Mouse (Mus musculus) midbrain, embryonic 13.5 days (tissue): ENCODE results near the gene Bzw2. TPM values are rescaled to one million over a fixed set of nuclear protein-coding genes. Genes with fewer than 3 reads are reported as not detected.
A peak's percentile ranks its signal among the peaks of the same experiment; 100 is the strongest.
"Not testable (repeated sequence)": the region's sequence is repeated elsewhere in the genome, so short reads cannot be mapped to it uniquely, and the experiment has no call there.

ENCODE experiments used
- ATAC-seq: fragments of 200-750 bp; cut with Nextera tagmentation; 2 replicates; pipeline ENCODE4 v1.8.0; 2017; ENCODE audit warnings: mild to moderate bottlenecking, moderate TSS enrichment, moderate library complexity
- H3K27ac ChIP-seq: fragments of 300-500 bp; sonication (generic); 2 replicates; pipeline ENCODE4 v1.5.1; 2015; ENCODE audit warnings: inconsistent platforms, mild to moderate bottlenecking, moderate library complexity
- H3K27me3 ChIP-seq: fragments of 300-500 bp; sonication (generic); 2 replicates; pipeline ENCODE4 v1.6.1; 2015; ENCODE audit warnings: mild to moderate bottlenecking, inconsistent platforms
- H3K36me3 ChIP-seq: fragments of 300-500 bp; sonication (generic); 2 replicates; pipeline ENCODE4 v1.6.1; 2015; ENCODE audit warnings: mild to moderate bottlenecking, inconsistent platforms
- H3K4me1 ChIP-seq: fragments of 300-500 bp; sonication (generic); replicated peaks from 2 replicates; pipeline ENCODE4 v1.6.1; 2015; ENCODE audit warnings: inconsistent platforms
- H3K4me2 ChIP-seq: fragments of 300-500 bp; sonication (generic); replicated peaks from 2 replicates; pipeline ENCODE4 v1.6.1; 2015; ENCODE audit warnings: moderate library complexity, mild to moderate bottlenecking, inconsistent platforms
- H3K4me3 ChIP-seq: fragments of 300-500 bp; sonication (generic); replicated peaks from 2 replicates; pipeline ENCODE4 v1.5.1; 2015; ENCODE audit warnings: mild to moderate bottlenecking, inconsistent platforms
- H3K9ac ChIP-seq: fragments of 300-500 bp; sonication (generic); replicated peaks from 2 replicates; pipeline ENCODE4 v1.6.1; 2015; ENCODE audit warnings: mild to moderate bottlenecking, inconsistent platforms
- H3K9me3 ChIP-seq: fragments of 300-500 bp; sonication (generic); 2 replicates; pipeline ENCODE4 v1.6.1; 2016; ENCODE audit warnings: mild to moderate bottlenecking, inconsistent platforms
- WGBS: fragments of 180-500 bp; shearing (Covaris S2); methylation state at CpG from one replicate; pipeline ENCODE4 v1.1.7; 2015; 5-methylcytosine and 5-hydroxymethylcytosine counted together
- polyA plus RNA-seq: library from polyadenylated mRNA; unstranded; fragments of >200 nt; fragmentation: Nextera tagmentation; extraction: Ambion mirVana; gene quantifications from 2 replicates; pipeline ENCODE4 v1.2.1, GENCODE M21; 2015

Gene Bzw2
- 388 and 407 TPM in 2 replicates for polyA plus RNA-seq

GRCm38 (mm10) chr12:36157638-36158308 lies at the start of gene Bzw2:
Bzw2 (minus strand) TSS chr12:36158080.
- WGBS = 4% methylated on average over 26 of the region's 26 CpGs
- ATAC-seq = peak; percentile 5
- H3K27ac ChIP-seq = peak within 1 kb of the TSS; percentile 94

GRCm38 (mm10) chr12:36207072-36207799 lies 49.4 kb upstream of the Bzw2 start:
- ATAC-seq = peak; percentile 97
- Histone ChIP-seq H3K27ac (peak overlapping the region; percentile 77), H3K4me1 (peaks cover 18% of the 10 kb centered on the region), H3K9ac (no peak overlapping the region), H3K4me2 (peak overlapping the region; percentile 43), H3K9me3 (no peaks in the 10 kb centered on the region), H3K27me3 (no peaks in the 10 kb centered on the region), H3K36me3 (no peaks in the 10 kb centered on the region), H3K4me3 (peak overlapping the region; percentile 17)
- 44% methylated on average over 9 of the region's 9 CpGs for WGBS

More at GRCm38 (mm10) chr12:36157638-36158308, at the start of gene Bzw2:
- Histone ChIP-seq H3K4me3 (peak within 1 kb of the TSS; percentile 94), H3K36me3 (no peaks in the 10 kb centered on the region), H3K9ac (peak within 1 kb of the TSS; percentile 93), H3K27me3 (no peaks in the 10 kb centered on the region), H3K9me3 (no peaks in the 10 kb centered on the region), H3K4me1 (peaks cover 35% of the 10 kb centered on the region), H3K4me2 (peak within 1 kb of the TSS; percentile 83)

GRCm38 (mm10) chr12:36205579-36206119 lies 47.8 kb upstream of the Bzw2 start:
- not testable (repeated sequence) for H3K27ac ChIP-seq, H3K9me3 ChIP-seq, H3K9ac ChIP-seq, H3K27me3 ChIP-seq, H3K36me3 ChIP-seq, H3K4me3 ChIP-seq, ATAC-seq, H3K4me2 ChIP-seq
- H3K4me1 ChIP-seq = peaks cover 18% of the 10 kb centered on the region
- WGBS = 52% methylated on average over 5 of the region's 5 CpGs

- Histone ChIP-seq H3K9ac (no peak overlapping the region), H3K27me3 (no peaks in the 10 kb centered on the region), H3K4me3 (no peak overlapping the region), H3K9me3 (peaks cover 14% of the 10 kb centered on the region; the same call in 1 of the 2 replicates), H3K36me3 (peaks cover 79% of the 10 kb centered on the region), H3K4me2 (no peak overlapping the region), H3K27ac (no peak overlapping the region), H3K4me1 (no peaks in the 10 kb centered on the region)
- ATAC-seq = no peak
- WGBS = 95% methylated on average over 7 of the region's 7 CpGs
These were observed 37.1 kb upstream of the Bzw2 start for GRCm38 (mm10) chr12:36194976-36195375.

- Histone ChIP-seq H3K9ac (no peak overlapping the region), H3K4me3 (no peak overlapping the region), H3K27ac (no peak overlapping the region), H3K4me1 (no peaks in the 10 kb centered on the region), H3K36me3 (peaks cover 87% of the 10 kb centered on the region), H3K27me3 (no peaks in the 10 kb centered on the region), H3K9me3 (no peaks in the 10 kb centered on the region), H3K4me2 (no peak overlapping the region)
- ATAC-seq = no peak
- WGBS = 92% methylated on average over 5 of the region's 5 CpGs
These were observed 32.5 kb upstream of the Bzw2 start for GRCm38 (mm10) chr12:36190343-36190742.

GRCm38 (mm10) chr12:36189610-36190009 lies 31.7 kb upstream of the Bzw2 start:
- Histone ChIP-seq H3K36me3 (peaks cover 80% of the 10 kb centered on the region), H3K4me2 (no peak overlapping the region), H3K9ac (no peak overlapping the region), H3K27me3 (no peaks in the 10 kb centered on the region), H3K27ac (no peak overlapping the region), H3K9me3 (no peaks in the 10 kb centered on the region), H3K4me1 (no peaks in the 10 kb centered on the region), H3K4me3 (no peak overlapping the region)
- 96% methylated on average over 3 of the region's 3 CpGs for WGBS
- no peak for ATAC-seq

GRCm38 (mm10) chr12:36187081-36187480 lies 29.2 kb upstream of the Bzw2 start:
- no peaks in the 10 kb centered on the region for H3K27me3 ChIP-seq
- no peak overlapping the region for H3K4me3 ChIP-seq
- 83% methylated on average over 6 of the region's 6 CpGs for WGBS
- no peak overlapping the region for H3K27ac ChIP-seq
- H3K9me3 ChIP-seq = no peaks in the 10 kb centered on the region
- H3K9ac ChIP-seq = no peak overlapping the region
- peaks cover 83% of the 10 kb centered on the region for H3K36me3 ChIP-seq
- no peaks in the 10 kb centered on the region for H3K4me1 ChIP-seq
- ATAC-seq = no peak
- no peak overlapping the region for H3K4me2 ChIP-seq

- no peak for ATAC-seq
- 91% methylated on average over 6 of the region's 6 CpGs for WGBS
- Histone ChIP-seq H3K4me1 (no peaks in the 10 kb centered on the region), H3K27me3 (no peaks in the 10 kb centered on the region), H3K4me3 (no peak overlapping the region), H3K27ac (no peak overlapping the region), H3K9ac (no peak overlapping the region), H3K36me3 (peaks cover 57% of the 10 kb centered on the region), H3K9me3 (no peaks in the 10 kb centered on the region), H3K4me2 (no peak overlapping the region)
These were observed 24.7 kb upstream of the Bzw2 start for GRCm38 (mm10) chr12:36182570-36182969.

GRCm38 (mm10) chr12:36177227-36177626 lies 19.3 kb upstream of the Bzw2 start:
- H3K9me3 ChIP-seq = no peaks in the 10 kb centered on the region
- H3K4me1 ChIP-seq = no peaks in the 10 kb centered on the region
- H3K4me2 ChIP-seq = no peak overlapping the region
- H3K27ac ChIP-seq = no peak overlapping the region
- H3K27me3 ChIP-seq = no peaks in the 10 kb centered on the region
- no peak overlapping the region for H3K9ac ChIP-seq
- no peak overlapping the region for H3K4me3 ChIP-seq
- peaks cover 59% of the 10 kb centered on the region for H3K36me3 ChIP-seq
- ATAC-seq = no peak
- WGBS = 90% methylated on average over 5 of the region's 5 CpGs

- Histone ChIP-seq H3K4me2 (no peak overlapping the region), H3K36me3 (peaks cover 15% of the 10 kb centered on the region), H3K27me3 (no peaks in the 10 kb centered on the region), H3K9ac (no peak overlapping the region), H3K4me3 (no peak overlapping the region), H3K9me3 (no peaks in the 10 kb centered on the region), H3K27ac (no peak overlapping the region), H3K4me1 (peaks cover 7% of the 10 kb centered on the region)
- 13% methylated on average over 1 of the region's 1 CpGs for WGBS
- no peak for ATAC-seq
These were observed 7.4 kb upstream of the Bzw2 start for GRCm38 (mm10) chr12:36165299-36165698.

- Histone ChIP-seq H3K27me3 (no peaks in the 10 kb centered on the region), H3K4me2 (no peak overlapping the region), H3K36me3 (peaks cover 9% of the 10 kb centered on the region), H3K9ac (no peak overlapping the region), H3K4me3 (no peak overlapping the region), H3K9me3 (no peaks in the 10 kb centered on the region), H3K4me1 (peaks cover 7% of the 10 kb centered on the region), H3K27ac (no peak overlapping the region)
- 88% methylated on average over 7 of the region's 7 CpGs for WGBS
- ATAC-seq = no peak
These were observed 6.4 kb upstream of the Bzw2 start for GRCm38 (mm10) chr12:36164126-36164791.

GRCm38 (mm10) chr12:36157304-36157637 lies 609 bp downstream of the Bzw2 start:
- H3K4me1 ChIP-seq = peaks cover 35% of the 10 kb centered on the region
- H3K9ac ChIP-seq = peak overlapping the region; percentile 93
- H3K27me3 ChIP-seq = no peaks in the 10 kb centered on the region
- H3K9me3 ChIP-seq = no peaks in the 10 kb centered on the region
- H3K4me3 ChIP-seq = peak overlapping the region; percentile 94
- peak; percentile 47 for ATAC-seq
- 0% methylated on average over 14 of the region's 14 CpGs for WGBS
- H3K36me3 ChIP-seq = no peaks in the 10 kb centered on the region
- H3K4me2 ChIP-seq = peak overlapping the region; percentile 83
- peak overlapping the region; percentile 94 for H3K27ac ChIP-seq
